Mouse (Mus musculus): ENCODE data around the gene Lrwd1. TPM values are rescaled to one million over a fixed set of nuclear protein-coding genes. Genes with fewer than 3 reads are reported as not detected.
"Not testable (repeated sequence)": the region's sequence is repeated elsewhere in the genome, so short reads cannot be mapped to it uniquely, and the experiment has no call there.

The Lrwd1 gene
- total RNA-seq, 2 experiments from 2014 or later, result 15.1 to 18.5 TPM

DNA sequence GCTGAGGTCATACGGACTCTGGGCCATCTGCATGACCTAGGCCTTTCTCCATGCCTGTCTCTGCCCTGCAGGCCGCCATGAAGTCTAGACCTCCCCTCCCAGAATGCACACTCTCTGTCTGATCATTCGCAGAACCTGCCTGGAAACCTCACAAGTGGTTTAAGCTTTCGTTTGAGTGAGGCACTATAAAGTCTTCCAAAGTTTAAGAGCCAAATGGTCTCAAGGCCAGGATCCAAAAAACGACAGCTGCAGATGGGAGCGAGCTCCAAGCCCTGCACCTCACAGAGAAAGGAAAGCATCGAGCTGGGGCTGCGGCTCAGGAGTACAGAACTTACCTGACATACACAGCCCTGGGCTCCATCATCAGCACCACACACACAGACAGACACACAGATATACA, 16.5 kb upstream of the Lrwd1 start:
- no peak for DNase-seq (ENCODE audit: low spot score in 2 of 2)

DNA sequence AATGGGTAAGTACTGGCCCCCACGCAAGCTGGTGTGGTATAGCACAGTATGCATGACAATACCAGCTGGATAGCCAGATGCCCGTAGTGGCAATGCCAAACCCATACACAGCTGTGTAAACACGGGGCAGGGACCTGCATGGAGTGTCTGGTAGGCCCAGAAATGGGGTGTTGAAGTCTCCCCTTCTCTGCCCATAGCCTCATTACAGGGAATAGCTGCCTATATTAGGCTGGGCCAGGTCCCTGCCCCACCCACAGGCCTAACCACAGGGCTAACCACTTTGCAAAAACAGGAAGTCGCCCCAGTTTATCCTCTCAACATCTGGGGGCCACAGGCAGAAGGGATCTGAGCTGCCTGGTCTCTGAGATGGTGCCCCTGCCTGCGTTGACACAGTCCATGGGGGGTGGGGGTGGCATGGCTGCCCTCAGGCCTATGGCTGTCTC, 13.3 kb upstream of the Lrwd1 start:
- not testable (repeated sequence) for DNase-seq (ENCODE audit: low spot score in 2 of 2)

DNA sequence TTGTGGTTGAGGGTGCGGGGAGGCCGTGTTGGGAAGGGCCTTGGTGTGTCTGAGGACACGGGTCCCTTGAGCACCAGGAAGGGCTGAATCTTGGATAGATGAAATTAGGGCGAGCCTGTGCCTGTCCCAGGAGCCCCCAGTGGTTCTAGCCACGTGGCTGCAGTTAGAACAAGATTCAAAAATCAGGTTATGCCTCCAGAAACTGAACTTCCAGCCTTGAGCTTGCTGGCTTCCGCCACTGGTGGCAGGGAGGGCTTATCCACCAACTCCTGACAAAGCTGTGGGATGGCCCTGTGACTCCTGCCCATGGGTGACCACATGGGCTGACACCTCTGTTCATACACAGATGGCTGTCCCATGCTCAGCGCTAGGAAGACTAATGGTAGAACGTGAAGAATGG, 11.8 kb upstream of the Lrwd1 start:
- DNase-seq (ENCODE audit: low spot score in 2 of 2), result no peak

DNA sequence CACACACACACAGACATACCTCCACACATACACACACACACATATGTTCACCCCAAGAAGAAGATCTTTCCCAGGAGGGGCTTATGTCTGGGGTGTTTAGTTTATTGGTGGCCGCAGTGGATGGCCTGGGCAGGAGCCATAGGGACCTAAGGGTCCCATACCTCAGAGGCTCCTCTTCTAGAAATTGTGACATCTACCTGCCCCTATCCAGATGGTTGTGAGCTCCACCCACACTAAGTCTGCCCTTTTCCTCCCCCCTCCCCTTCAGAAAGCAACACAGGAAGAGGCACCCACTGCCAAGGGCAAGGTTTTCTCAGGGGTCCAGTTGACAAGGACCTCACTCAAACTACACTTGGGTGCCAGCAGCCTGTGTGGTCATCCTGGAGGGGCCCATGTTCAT, 11.1 kb upstream of the Lrwd1 start:
- DNase-seq (ENCODE audit: low spot score in 2 of 2), result no peak

DNA sequence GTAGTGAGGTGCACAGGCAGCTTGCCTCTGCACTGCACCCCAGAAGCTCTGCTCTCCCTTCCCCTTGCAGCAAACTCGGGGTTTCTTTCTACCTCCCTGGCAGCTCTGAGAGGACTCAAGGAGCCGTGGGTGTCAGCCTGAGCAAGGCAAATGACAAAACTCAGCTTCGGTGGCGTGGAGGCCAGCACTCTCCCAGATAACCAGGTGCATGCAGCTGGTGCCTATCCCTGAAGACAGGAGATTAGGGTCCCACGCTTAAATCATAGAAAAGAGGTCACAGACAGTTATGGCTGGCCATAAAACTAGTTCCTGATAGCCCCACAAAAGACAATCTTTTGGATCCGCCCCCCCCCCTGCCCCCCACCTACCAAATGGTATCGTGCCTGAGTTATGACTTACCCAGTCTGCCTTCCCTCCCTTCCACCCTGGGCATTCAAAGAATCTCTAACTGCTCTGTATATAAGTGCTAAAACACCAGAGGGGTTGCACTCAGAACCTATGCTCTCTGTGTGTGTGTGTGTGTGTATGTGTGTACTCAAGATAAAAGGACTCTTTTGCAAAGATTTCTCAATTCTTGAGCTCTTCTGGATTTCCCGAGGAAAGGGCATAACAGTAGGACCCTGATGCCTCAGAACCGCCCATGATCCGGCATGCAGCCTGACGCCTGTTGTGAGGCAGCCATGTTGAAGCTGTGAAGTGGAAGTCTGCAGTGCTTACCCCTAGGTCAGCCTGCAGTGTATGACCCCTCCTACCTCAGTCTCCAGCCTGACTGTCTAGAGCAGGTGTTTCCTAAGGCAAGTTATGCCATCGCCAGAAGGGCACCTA, 8.9 kb upstream of the Lrwd1 start:
- no peak for DNase-seq (ENCODE audit: low spot score in 2 of 2)

DNA sequence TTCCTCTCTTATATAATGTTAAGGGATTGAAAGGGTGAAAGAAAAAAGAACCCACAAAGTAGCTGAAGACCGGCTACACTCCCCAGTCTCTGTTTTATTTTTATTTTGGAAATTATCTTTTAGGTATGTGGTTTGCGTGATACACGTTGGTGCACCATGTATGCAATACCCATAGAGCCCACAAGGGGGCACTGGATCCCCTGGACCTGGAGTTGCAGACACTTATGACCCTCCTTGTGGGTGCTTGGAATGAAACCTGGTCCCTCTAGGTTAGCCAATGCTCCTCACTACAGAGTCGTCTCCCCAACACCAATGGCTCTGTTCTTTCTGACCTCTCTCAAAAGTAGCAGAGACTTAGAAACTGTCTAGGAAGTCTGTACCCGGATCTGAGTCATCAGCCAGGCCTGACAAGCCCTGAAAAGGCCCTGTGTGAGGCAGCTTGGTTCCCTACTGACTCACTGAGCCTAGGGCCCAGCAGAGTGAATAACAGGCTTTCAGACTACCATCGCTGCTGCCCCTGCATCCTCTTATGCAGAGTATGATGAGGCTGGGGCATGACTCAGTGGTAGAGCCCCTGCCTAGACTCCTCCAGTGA, 7.4 kb upstream of the Lrwd1 start:
- DNase-seq (ENCODE audit: low spot score in 2 of 2), result no peak

DNA sequence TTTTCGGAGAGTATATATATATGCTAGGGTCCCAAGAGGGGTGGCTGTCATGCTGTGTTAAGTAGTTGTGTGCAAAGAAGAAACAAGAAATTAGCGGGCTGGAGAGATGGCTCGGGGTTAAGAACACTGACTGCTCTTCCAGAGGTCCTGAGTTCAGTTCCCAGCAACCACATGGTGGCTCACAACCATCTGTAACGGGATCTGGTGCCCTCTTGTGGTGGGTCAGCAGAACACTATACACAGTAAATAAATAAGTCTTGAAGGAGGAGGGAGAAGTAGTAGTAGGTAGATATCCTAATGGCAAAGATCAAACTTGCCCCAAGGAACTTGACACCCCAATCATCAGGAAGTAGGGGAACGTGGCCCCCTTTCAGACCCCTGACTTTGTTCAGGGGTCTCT, 6.9 kb upstream of the Lrwd1 start:
- DNase-seq (ENCODE audit: low spot score in 2 of 2), result no peak

DNA sequence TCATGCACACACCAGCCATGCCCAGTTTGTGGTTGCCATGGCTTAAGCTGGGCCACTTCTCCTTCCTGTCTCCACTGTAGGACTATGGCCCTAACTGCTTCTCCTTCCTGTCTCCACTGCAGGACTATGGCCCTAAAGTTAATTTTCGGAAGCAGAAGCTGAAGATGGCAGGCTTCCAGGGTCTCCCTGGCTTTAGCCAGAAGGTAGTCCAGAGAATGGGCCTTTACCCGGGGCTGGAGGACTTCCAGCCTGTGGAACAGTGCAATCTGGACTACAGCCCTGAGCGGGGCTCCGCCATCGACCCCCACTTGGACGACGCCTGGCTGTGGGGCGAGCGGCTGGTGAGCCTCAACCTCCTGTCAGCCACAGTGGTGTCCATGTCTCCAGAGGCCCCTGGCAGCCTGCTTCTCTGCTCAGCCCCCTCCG, 4.2 kb upstream of the Lrwd1 start:
- peak; percentile 29 to 57 for DNase-seq (ENCODE audit: low spot score in 2 of 2)

DNA sequence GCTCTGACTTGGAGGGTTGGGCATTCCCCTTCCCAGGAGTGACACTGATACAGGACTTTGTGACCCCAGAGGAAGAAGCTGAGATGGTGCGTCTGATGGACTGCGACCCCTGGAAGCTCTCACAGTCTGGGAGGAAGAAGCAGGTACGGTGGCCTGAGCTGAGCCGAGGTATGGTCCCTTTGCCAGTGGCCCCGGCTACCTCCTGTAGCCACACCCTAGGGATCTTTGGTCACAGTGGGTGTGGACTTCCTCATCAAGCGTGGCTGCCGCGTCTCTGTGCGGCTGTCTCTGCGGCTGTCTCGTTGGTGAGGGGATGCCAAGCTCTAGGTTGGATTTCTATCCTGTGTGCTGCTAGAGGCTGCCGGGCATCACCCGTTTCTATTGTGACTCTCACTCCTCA, 3.5 kb upstream of the Lrwd1 start:
- DNase-seq (ENCODE audit: low spot score in 2 of 2), result no peak

DNA sequence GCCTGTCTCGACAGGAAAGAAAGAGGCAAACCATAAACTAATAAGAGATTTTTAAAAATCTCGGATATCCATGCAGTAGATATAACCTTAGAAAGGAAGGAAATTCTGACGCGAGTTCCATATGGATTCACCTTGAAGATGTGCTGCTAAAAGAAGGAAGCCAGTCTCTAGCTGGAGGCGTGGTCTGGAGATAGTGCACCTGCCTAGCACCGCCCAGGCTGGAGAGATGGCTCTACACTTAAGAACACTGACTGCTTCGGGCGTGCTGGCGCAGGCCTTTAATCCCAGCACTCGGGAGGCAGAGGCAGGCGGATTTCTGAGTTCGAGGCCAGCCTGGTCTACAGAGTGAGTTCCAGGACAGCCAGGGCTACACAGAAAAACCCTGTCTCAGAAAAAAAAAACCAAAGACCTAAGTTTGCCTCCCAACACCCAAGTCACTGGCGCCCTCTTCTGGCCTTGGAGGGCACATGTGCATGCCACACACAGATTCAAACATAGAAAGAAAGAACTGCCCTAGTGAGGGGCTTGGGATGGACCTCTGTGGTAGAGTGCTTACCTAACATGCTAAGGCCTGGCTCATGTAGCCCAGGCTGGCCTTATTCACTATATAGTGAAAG, 1.9 kb upstream of the Lrwd1 start:
- no peak for DNase-seq (ENCODE audit: low spot score in 2 of 2)

DNA sequence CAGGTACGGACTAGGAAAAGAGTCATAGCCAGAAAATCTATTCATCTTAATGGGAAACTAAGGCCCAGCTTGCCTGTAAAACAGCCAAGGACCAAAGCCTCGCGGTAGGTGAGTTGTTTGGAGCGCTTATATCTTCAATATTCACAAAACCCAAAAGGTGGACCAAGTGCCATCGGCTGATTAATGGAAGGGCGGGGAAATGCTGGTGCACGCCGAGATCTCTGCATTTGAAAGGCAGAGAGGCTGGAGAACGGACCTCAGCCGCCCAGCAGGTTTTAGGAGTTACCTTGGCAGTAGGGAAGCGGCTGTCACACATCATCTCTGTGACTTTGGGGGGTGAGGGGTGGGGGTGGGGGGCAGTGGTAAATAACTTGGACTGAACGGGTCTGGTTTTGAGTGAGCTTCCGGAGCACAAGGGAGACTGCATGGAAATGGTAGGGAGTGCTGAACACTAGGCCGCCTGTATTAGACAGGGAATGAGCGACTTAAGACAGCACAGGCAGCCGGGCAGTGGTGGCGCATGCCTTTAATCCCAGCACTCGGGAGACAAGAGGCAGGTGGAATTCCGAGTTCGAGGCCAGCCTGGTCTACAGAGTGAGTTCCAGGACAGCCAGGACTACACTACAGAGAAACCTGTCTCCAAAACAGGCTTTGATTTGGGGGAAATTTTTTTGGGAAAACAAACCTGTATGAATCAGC, 567 bp upstream of the Lrwd1 start:
- no peak for DNase-seq (ENCODE audit: low spot score in 2 of 2)

DNA sequence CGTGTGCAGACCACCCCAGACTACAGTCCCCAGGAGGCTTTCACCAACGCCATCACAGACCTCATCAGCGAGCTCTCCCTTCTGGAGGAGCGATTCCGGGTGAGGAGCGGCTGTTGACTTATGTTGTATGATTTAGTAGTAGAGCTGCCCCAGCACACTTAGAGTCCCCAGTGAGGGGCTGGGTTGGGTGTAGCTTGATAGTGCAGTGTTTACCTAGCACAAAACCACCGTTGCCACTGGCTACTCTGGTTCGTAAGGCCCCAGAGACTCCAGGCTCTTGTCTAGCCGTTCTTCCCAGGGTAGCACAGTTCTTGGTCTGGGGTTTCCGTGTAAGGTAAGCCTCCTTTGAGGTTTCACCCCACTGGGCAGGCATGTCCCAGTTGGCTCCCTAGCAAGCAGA, 13.7 kb downstream of the Lrwd1 start:
- no peak for DNase-seq (ENCODE audit: low spot score in 2 of 2)

DNA sequence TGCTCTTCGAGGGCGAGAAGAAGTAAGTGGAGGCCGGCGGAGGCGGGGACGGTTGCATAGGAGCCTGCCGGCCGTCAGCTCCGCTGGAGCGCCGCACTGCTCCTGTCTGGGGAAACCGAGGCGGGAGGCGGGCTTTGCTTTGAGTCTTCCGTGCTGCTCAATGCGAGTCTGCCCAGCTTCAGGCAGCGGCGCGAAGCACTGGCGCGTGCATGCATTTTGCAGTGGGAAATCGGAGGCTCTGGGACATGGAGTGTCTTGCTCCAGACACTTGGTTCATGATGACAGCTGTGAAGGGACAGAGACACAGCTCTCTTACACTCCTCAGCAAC, 19.1 kb downstream of the Lrwd1 start:
- DNase-seq (ENCODE audit: low spot score in 2 of 2), result no peak

DNA sequence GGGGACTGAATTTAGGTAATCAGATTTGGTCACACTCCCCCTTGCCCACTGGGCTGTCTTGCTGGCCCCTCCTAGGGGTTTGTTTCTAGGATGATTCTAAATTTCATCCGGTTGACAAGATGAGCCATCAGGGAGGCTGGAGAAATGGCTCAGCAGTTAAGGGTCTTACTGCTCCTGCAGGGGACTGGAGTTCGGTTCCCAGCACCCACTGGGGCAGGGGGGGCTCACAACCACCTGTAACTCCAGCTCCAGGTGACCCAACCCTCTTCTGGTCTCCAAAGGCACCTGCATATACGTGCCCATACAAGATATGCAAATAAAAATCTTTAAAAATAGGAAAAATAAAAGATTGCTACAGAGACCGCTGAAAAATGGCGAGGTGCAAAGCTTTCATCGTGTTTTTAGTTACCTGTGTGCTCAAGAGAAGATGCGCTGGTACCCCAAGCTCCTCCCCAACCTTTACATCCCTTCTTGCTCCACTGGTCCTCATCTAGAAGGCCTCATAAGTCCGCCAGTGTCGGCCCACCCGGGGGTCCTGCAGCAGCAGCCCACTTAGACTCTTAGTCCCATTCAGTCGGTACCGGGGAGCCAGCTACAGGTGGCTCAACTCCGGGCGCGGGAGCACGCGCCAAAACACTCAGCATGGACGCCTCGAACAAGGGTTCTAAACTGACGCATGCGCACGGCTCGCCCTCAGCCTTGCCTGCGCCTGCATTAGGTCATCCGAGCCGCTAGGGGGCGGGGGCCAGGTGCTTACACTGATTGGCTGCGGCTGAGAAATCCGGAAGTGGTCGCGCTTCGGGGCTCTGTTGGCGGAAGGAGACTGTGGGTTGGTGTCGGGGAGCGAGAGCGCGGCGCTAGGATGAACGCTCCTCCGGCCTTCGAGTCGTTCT, 19.7 kb downstream of the Lrwd1 start, which contains the start of gene Polr2j:
Polr2j (plus strand) TSS at position 741 of the 893 bp plus-strand sequence.
- DNase-seq (ENCODE audit: low spot score in 2 of 2), result peak; percentile 97 to 98

DNA sequence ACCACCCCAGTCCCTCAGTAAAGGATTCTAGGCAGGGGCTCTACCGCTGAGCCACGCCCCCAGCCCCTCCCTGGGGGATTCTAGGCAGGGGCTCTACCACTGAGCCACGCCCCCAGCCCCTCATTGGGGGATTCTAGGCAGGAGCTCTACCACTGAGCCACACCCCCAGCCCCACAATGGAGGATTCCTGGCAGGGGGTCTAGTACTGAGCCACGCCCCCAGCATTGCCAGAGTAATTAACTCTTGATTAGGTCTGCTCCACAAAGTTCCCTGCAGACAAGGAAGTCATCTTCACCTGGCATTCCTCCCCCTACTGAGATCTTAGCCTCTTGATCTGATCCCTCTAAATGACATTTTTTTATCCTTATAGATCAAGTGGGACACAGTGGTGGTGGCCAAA, 22.3 kb downstream of the Lrwd1 start:
- not testable (repeated sequence) for DNase-seq (ENCODE audit: low spot score in 2 of 2)

DNA sequence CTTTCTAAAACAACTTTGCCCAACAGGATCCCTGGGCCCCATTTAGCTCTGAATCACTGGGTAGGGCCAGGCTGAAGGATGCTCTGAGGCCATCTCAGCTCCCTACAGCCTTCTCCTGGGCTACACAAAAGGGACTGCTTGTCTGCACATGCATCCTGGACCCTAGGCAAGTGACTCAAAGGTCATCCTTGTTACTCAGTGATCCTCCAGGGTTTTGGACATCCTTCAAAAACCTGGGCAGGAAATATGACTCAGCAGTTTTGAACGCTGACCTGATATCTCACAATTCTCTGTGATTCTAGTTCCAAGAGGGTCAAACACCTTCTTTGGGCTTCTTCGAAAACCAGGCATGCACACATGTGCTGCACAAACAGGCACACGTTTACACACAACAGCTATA, 26.8 kb downstream of the Lrwd1 start:
- no peak for DNase-seq (ENCODE audit: low spot score in 2 of 2)

DNA sequence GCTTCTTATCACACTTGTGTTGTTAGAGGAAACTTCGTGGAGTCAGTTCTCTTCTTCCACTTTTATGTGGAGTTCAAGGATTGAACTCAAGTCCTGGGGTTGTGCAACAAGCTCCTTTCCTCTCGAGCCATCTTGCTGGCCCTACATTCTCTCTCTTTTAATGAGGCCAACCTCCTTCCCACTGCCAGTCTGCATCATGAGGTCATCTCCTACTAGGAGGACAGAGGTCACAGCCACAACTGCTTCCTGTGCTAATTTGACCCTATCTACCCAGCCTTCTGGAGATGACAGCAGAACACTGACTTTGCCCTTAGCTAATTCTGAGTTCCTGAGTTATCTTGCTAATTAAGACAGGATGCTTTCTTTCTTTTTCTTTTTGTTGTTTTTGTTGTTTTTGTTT, 27.4 kb downstream of the Lrwd1 start:
- no peak for DNase-seq (ENCODE audit: low spot score in 2 of 2)

DNA sequence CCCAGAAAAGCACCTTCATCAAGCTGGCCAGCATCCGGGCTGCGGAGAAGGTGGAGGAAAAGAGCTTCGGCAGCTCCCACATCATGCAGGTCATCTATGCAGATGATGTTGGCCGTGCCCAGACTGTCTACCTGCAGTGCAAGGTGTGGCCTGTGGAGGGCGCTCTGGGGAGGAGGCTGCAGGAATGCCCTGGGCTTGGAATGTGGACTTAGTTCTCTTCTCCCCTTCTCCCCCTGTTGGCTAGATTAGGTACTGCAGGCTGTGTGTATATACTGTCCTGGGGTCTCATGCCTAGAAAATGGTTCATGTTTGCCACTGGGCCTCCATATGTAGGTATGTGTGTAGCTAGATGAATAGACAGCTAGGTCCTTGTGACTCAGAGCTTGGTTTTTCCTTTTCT, 31.4 kb downstream of the Lrwd1 start:
- DNase-seq (ENCODE audit: low spot score in 2 of 2), result no peak

DNA sequence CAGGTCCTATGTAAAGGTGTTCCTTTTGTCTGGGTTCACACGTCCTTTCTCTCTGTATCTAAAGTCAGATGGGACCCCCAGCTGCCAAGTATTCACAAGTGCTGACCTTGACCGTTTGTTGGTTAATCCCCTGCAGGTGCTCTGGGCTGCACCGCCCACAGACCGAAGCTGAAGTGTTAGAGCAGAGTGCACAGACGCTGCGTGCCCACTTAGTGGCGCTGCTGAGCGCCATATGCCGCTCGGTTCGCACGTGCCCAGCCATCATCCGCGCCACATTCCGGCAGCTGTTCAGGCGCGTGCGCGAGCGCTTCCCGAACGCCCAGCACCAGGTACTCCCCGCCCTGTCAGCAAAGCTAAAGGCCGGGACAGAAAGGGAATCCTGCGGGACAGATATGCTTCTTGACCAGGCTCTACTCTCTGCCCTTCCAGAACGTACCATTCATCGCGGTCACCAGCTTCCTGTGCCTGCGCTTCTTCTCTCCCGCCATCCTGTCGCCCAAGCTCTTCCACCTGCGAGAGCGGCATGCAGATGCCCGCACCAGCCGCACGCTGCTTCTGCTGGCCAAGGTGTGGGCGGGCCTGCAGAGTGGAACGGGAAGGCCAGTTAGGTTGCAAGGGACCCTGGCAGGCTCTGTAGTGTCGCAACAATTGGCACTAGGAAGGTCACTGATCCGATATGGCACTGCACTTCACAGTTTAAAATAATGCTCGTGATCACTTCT, 33.6 kb downstream of the Lrwd1 start:
- DNase-seq (ENCODE audit: low spot score in 2 of 2), result peak; percentile 71 to 77

DNA sequence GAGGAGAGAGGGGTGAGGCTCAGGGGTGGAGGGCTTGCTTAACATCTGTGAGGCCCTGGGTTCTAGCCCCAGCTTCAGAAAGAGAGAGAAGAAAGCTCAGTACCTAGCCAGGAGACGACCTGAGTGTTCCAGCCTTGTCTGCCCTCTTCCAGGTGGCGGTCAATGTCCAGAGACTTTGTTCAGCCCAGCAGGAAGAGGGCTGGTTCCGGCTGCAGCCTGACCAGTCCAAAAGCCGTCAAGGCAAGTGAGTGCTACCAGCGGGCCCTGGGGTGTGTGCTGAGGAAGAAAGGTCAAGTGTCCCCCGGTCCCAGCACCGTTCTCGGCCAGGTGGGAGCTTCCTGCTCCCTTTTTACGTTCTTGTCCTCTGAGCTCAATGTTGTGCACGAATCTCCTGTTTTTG, 37.3 kb downstream of the Lrwd1 start:
- DNase-seq (ENCODE audit: low spot score in 2 of 2), result no peak

All from layer of hippocampus, postnatal 14 days (tissue).